Mouse (Mus musculus): ENCODE results near the gene Cd80.

Gene Cd80

GRCm38 (mm10) chr16:38522129-38523084 is 67.0 kb downstream of the Cd80 start, which contains the start of gene Timmdc1:
Timmdc1 (minus strand) TSS chr16:38522663.
- DNase-seq (ENCODE audit: low read depth) = peak; percentile 99

GRCm38 (mm10) chr16:38526264-38526663 is 70.9 kb downstream of the Cd80 start:
- no peak for DNase-seq (ENCODE audit: low read depth)

GRCm38 (mm10) chr16:38536544-38537146 is 81.3 kb downstream of the Cd80 start:
- peak; percentile 89 for DNase-seq (ENCODE audit: low read depth)

- DNase-seq (ENCODE audit: low read depth) = no peak
These were observed 83.5 kb downstream of the Cd80 start for GRCm38 (mm10) chr16:38538716-38539380.
